Mouse (Mus musculus) myocyte (in vitro differentiated cells): ENCODE measurements around the gene Nsun2.

ENCODE experiments used
- E2F4 ChIP-seq: IDR thresholded peaks from one replicate; pipeline ENCODE4 v1.6.1; 2011; ENCODE audit warnings: mild to moderate bottlenecking, control low read depth, moderate library complexity; ENCODE audit not compliant: insufficient read depth
- MAX ChIP-seq: IDR thresholded peaks from one replicate; pipeline ENCODE4 v1.6.1; 2011; ENCODE audit warnings: low read depth, mild to moderate bottlenecking, control low read depth
- MYOD1 ChIP-seq, 3 experiments: IDR thresholded peaks; one replicate each; pipeline ENCODE4 v1.6.1; 2011; ENCODE audit warnings: control low read depth in 2 of 3, low read depth in 2 of 3, mild to moderate bottlenecking in 2 of 3, moderate library complexity in 1 of 3; ENCODE audit not compliant: insufficient read length in 2 of 3, control insufficient read depth in 1 of 3
- POLR2A ChIP-seq: IDR thresholded peaks from one replicate; pipeline ENCODE4 v1.6.1; 2011; ENCODE audit warnings: low read depth, mild to moderate bottlenecking, control low read depth, moderate library complexity; ENCODE audit not compliant: insufficient read length
- POLR2AphosphoS2 ChIP-seq: IDR thresholded peaks from one replicate; pipeline ENCODE4 v1.6.1; 2011; ENCODE audit warnings: low read depth, control low read depth; ENCODE audit not compliant: insufficient read length
- SRF ChIP-seq: IDR thresholded peaks from one replicate; pipeline ENCODE4 v1.6.1; 2011; ENCODE audit warnings: low read depth; ENCODE audit not compliant: control insufficient read depth, insufficient read length
- USF1 ChIP-seq: IDR thresholded peaks from one replicate; pipeline ENCODE4 v1.6.1; 2011; ENCODE audit warnings: low read depth, mild to moderate bottlenecking, control low read depth, moderate library complexity

GRCm38 (mm10) chr13:69530156-69530555 lies 3.4 kb upstream of the Nsun2 start:
- TF ChIP-seq E2F4 (no peak), MAX (no peak), MYOD1 (IDR thresholded peaks at IDR 0.05; ENCODE audit: control insufficient read depth in 1 of 3, insufficient read length in 2 of 3, low read depth in 2 of 3) (no peak), POLR2A (no peak), USF1 (no peak), POLR2AphosphoS2 (no peak), SRF (no peak)
